Mouse (Mus musculus) brown adipose tissue, adult 24 weeks (tissue): Measurements from ENCODE around the gene S100a7a. TPM values are rescaled to one million over a fixed set of nuclear protein-coding genes. Genes with fewer than 3 reads are reported as not detected.

Source experiments
- H3K27ac ChIP-seq: fragments of 200-500 bp; replicated peaks from 2 replicates; pipeline ENCODE4 v1.5.1; 2012; ENCODE audit warnings: low read depth, mild to moderate bottlenecking, low read length
- H3K4me1 ChIP-seq: fragments of 200-500 bp; 2 replicates; pipeline ENCODE4 v1.6.1; 2012; ENCODE audit warnings: low read length, mixed read lengths; ENCODE audit not compliant: control insufficient read depth, insufficient read depth, insufficient read length
- H3K4me3 ChIP-seq: fragments of 200-500 bp; 2 replicates; pipeline ENCODE4 v1.5.1; 2012; ENCODE audit warnings: low read depth, mild to moderate bottlenecking, low read length, moderate library complexity; ENCODE audit not compliant: insufficient read depth
- polyA plus RNA-seq: library from polyadenylated mRNA; stranded (reverse); fragments of >200 nt; gene quantifications from 2 replicates; pipeline ENCODE4 v1.2.4, GENCODE M21; 2012; ENCODE audit not compliant: missing spikeins, insufficient read depth, insufficient read length

S100a7a gene
- polyA plus RNA-seq, 1 experiment = not detected

DNA sequence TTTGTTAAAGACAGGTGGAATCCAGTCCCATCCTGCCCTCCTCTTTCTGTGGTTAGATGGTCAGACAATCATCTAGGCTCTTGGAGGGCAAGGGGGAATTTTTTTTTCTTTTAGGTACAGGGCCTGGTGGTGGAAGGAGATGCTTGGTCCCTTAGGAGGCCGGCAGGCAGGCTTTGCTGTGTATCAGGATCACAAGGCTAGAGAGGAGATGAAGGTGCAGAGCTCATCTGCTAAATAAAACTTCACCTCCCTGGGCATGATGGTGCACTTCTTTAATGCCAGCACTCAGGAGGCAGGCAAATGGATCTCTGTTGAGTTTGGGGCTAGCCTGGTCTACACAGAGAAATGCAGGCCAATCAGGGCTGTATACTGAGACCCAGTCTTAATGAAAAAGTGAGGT is 37.9 kb upstream of the S100a7a start:
- H3K4me1 ChIP-seq = 0 out of 2 replicates have a peak, but pooled peaks cover 2% of the 10 kb centered on the region
- H3K27ac ChIP-seq = no peak overlapping the region
- peak overlapping the region; percentile 2; the same call in 1 of the 2 replicates for H3K4me3 ChIP-seq

DNA sequence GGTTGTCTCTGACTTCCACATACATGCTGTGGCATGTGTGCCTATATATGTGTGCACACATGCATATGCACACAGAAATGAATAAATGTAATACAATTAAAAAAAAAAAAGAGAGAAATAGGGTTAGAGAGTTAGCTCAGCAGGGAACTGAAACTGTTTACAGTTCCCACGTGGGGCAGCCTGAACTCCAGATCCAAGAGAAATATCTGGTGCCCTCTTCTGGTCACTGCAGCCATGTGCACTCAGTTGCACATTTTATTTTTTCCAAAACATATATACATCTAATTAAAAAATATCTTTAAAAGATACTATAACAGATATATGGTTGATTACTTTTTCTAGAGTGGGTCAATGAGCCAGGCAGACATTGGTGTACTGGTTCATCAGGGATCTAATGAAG is 36.2 kb upstream of the S100a7a start:
- Histone ChIP-seq H3K27ac (no peak overlapping the region), H3K4me3 (no peak overlapping the region), H3K4me1 (0 out of 2 replicates have a peak, but pooled peaks cover 2% of the 10 kb centered on the region)

DNA sequence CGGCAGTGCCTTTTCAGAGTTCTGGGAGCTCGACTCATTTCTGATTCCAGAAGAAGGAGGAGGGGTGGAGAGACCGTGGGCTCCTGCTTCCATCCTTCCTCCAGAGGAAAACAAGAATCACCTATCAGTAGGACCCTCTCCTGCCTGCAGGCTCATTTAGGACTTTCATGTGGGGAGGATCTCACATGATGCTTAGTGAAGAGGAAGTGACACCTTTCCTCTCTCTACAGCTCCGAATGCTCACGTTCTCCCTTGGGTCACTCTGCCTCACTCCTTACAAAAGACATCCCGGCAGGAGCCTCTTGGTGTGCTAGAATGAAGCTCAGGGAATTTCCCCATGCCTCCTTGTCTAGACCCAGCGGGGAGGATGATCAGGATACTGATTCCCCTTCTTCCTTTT is 32.3 kb upstream of the S100a7a start:
- no peak overlapping the region for H3K4me3 ChIP-seq
- no peak overlapping the region for H3K27ac ChIP-seq
- no peaks in the 10 kb centered on the region for H3K4me1 ChIP-seq

DNA sequence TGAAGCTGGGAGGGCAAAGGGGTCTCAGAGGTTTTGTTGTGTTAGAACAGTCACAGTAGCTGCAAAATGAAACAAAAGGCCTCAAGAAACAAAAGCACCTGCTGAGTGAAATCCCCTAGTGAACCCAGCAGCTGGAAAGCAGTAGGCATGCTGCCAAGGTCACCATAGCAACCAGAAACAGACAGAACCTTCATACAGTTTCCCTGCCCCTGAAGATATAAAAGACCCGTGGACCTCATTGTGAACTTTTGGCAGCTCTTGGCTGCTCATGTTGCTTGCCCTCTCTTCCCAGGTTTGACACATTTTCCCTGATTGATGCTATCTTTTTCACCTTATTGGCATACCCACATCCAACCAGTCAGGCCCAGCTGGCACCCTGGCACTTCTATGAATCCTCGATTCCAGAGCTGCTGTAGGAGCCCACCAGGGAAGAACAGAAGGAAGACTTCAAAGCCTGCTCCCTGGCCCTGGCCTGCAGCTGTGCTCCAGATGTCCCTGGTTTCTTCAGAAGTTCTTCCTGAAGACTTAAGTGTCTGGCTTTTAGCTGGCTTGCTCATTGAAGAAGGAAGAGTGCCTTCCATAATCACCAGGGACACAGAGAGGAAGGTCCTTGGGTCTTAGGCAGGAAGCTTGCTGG is 30.3 kb upstream of the S100a7a start:
- Histone ChIP-seq H3K27ac (no peak overlapping the region), H3K4me1 (no peaks in the 10 kb centered on the region), H3K4me3 (no peak overlapping the region)

DNA sequence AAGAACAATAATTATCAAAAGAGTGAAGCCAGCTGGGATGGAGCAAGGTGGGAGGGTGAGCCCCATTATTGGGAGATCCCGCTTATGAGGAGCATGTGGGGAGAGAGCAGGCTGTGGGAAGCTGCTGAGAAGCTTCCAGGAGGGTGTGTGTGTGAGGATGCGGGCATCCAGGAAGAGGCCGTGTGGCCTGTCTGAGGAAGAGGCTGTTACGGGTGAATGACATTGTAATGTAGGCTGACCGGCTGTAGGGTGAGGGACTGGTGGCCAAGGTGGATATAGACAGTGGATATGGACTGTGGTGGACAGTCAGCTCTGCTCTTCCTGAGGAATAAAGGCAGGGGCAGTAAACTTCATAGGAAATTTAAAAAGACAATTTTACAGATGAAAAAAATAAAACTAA is 28.3 kb upstream of the S100a7a start:
- H3K4me3 ChIP-seq = no peak overlapping the region
- H3K27ac ChIP-seq = no peak overlapping the region
- no peaks in the 10 kb centered on the region for H3K4me1 ChIP-seq

DNA sequence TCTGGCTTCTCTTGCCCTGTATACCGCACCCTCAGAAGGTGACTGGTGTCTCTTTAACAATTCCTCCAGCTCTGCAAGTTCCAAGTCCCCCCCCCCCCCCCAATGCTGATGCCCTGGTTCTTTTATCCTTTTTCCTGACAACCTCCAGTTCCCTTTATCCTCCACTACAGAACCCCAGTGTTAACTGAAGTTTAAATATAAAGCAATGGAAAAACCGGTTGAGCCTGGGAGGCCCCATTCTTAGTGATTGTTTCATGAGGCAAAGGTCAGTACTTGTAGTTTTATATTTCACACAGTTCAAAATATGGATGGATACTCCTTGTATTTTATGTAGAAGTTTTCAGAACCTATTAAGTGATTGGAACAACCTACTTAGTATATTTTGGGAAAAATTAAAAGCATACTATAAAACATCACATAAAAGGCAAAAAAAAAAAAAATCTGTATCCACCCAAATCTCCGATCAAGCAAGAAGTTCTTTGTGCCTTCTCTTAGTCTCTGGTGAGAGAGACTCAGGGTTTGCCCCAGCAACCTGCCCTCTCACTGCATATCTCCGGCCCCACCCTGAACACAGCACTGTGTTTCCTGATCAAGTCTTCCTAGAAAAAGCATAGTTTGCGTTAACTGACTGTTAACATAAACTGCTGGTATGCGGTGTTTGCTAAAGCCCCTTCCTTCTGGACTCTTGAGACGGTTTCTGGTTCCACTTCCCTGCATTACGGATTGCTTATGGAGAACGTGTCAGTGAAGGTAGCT is 27.4 kb upstream of the S100a7a start:
- H3K4me3 ChIP-seq = no peak overlapping the region
- H3K4me1 ChIP-seq = no peaks in the 10 kb centered on the region
- no peak overlapping the region for H3K27ac ChIP-seq

DNA sequence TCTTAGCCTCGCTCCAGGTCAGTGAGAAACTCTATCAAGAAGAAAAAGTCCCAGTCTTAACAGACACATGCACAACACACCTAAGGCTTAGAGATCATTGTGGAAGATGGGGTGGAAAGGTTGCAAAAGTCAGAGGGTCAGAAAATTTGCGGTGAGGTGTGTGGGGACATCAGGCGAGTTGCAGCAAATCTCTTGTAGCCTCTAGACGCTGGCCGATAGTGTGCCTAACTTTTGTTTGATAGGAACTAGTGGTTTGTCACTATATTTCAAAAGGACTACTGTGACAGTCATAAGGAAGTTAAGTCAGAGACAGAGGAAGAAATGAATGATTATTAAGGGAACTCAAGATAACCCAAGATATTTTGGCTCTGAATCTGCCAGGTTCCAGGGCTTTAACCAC is 26.5 kb upstream of the S100a7a start:
- no peak overlapping the region for H3K4me3 ChIP-seq
- no peaks in the 10 kb centered on the region for H3K4me1 ChIP-seq
- H3K27ac ChIP-seq = no peak overlapping the region

DNA sequence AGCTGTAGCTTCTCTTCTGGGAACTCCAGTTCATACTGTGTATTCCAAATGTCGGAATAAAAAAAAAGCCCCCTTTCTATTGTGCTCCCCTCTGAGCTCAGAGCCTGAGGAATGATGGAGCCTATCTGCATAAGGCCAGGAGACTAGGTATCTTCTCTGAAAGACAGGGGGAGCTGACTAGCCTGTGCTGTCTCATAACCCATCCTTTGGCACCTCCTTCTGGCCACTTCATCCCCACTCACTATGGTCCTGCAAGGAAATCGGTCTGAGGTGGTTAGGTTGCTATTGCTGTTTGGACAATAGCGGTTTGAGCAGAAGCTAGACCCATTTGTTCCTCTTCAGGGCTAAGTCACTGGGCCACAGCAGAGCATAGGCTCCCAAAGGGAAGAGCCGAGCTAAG is 26.0 kb upstream of the S100a7a start:
- Histone ChIP-seq H3K27ac (no peak overlapping the region), H3K4me1 (no peaks in the 10 kb centered on the region), H3K4me3 (no peak overlapping the region)

DNA sequence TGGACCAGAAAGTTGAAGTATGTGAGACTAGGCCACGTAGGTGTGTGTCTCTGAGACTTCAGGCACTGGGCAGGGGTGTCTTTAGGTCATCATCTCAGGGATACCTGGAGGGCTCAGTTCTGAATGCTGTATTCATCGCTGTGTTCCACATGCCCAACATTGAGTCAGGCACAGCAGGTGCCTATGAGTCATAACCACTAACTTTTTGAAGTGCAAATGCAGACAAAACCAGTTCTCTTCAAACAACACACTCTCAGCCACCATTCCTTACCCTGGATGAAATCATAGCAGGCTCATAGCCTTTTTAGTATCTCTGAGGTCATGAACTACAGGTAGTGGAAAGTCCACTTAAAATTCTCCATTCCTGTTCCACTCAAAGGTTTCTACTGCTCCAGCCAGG is 24.5 kb upstream of the S100a7a start:
- H3K27ac ChIP-seq = no peak overlapping the region
- no peaks in the 10 kb centered on the region for H3K4me1 ChIP-seq
- H3K4me3 ChIP-seq = no peak overlapping the region

DNA sequence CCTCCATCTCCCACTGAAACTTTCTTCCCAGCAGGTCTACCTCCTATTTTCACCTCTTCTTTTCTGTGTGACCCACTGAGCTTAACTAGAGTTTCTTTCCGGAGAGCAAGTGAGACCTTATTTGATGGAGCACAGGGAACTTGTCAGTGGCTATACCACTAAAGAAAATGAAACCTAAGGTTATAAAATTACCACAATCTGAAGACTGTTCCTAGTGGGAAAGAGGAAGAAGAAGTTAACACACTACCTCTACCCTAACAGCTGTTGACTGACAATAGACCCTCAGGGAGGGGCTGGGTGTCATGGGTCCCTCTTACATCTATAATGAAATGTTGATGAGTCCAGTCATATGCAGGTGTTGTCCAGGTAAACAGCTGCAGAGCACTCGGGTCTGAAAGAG is 21.8 kb upstream of the S100a7a start:
- no peaks in the 10 kb centered on the region for H3K4me1 ChIP-seq
- H3K4me3 ChIP-seq = no peak overlapping the region
- H3K27ac ChIP-seq = no peak overlapping the region

DNA sequence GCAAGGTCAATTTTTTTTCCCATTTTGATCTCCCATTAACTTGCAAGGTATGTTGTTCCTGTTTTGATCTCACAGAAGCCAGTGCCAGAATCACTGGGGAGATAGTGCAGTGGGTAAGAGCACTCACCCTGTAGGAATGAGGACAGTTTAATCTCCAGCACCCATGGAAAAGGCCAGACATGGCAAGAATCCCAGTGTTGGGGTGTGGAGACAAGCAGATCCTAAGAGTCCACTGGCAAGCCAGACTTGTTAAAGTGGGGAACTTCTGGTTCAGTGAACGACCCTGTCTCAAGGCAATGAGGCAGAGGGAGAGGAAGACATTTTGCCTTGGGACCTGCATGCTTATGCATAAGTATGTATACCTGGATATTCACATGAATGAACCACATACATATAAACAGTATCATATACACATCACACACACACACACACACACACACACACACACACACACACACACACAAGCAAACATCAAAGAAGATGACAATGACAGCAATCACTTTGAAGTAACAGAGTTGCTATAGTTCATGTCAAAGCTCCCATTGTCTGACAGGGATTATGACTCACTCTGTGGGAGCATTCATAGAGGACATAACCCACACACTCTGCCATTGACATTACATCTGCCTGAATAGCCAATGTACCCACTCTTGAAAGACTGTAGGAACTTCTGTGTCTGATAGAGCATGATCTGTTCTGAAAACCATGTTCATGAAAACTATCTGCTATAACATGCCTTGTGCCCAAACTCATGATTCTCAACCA is 15.1 kb upstream of the S100a7a start:
- H3K4me3 ChIP-seq = no peak overlapping the region
- H3K27ac ChIP-seq = no peak overlapping the region

DNA sequence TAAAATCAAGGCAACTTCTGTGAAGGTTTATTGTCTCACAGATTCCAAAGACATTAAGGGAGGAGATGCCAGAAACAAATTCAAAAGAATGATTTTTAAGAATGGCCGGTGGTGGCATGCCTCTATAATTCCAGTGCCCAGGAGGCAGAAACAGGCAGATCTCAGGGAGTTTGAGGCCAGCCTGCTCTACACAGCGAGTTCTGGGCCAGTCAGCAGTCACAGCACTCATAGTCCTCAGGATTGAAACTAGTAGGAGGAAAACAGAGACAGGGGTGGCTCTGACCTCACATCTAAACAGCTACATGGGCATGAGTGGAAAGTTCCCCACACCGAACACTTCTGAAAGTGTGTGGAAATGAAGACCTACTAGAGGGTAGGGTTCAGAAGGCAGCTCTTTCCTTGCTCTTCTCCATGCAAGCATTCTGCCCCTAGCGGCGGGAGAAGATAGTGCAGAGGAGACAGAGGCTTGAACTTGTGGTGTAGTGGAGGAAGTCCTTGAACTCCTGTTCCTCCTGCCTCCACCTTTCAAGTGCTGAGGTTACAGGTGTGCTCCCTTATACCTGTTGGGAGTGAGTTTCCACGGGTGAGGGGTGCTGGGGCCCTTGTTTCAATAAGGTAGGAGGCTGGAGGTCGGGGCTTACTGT is 14.2 kb upstream of the S100a7a start:
- Histone ChIP-seq H3K4me3 (no peak overlapping the region), H3K27ac (no peak overlapping the region), H3K4me1 (no peaks in the 10 kb centered on the region)

More for the DNA sequence above, 15.1 kb upstream of the S100a7a start:
- no peaks in the 10 kb centered on the region for H3K4me1 ChIP-seq

DNA sequence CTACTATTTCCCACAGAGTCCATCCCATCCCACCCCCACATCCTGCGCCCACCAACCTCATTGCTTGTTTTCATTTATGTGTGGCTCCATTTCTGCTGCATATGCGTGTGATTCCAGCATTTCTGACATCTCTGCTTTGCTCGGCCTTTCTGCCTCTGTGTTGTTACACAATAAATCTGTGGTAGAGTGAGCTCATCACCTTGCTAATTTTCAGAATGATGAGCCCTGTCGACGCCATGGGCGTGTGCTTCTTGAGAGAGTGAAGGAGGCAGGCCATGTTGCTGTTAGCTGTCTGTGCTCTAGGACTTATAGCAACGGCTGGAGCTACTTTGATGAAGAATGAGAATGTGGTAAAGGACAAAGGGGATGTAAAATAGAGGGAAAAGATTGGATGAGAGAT is 12.8 kb upstream of the S100a7a start:
- Histone ChIP-seq H3K27ac (no peak overlapping the region), H3K4me1 (no peaks in the 10 kb centered on the region), H3K4me3 (no peak overlapping the region)

DNA sequence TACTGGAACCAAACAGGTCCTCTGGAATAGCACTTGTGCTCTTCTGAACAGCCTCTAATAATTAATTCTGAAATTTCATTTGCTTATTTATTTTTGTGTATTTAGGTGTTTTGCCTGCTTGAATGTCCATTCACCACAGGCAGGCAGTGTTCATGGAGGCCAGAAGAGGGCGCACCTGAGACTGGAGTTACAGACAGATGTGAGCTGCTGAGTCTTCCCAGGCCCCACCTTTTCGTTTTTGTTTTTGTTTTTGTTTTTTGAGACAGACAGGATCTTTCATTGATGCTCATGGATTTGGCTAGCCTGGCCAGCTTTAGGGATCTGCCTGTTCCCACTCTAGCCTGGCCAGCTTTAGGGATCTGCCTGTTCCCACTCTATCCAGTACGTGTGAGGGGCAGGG is 9.6 kb upstream of the S100a7a start:
- Histone ChIP-seq H3K27ac (no peak overlapping the region), H3K4me3 (no peak overlapping the region), H3K4me1 (no peaks in the 10 kb centered on the region)

DNA sequence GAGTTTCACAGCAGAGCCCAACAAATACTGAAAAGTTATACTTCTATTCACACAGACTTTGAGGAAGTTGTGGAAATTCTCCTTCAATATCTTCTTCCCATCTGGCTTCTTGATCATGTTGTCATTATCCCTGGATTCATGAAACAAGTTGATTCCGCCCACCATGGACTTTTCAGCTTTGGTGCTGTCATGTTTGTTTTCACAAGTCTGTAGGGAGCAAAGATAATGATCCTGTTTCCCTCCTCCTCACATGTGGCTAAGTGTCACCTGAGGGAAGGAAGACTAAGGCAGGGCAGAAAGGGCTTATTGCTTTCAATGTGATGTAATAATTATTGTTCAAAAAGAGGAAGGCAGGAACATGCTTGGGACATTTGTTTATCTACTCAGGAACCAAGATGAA is 6.5 kb upstream of the S100a7a start:
- no peak overlapping the region for H3K27ac ChIP-seq
- no peaks in the 10 kb centered on the region for H3K4me1 ChIP-seq
- H3K4me3 ChIP-seq = no peak overlapping the region
